Mouse (Mus musculus) cerebellum, adult 9-10 months (tissue): ENCODE data around the gene Apba3.

ENCODE experiments used
- DNase-seq: peaks from one replicate; pipeline ENCODE4 v3.0.0; 2022

The Apba3 gene

GRCm38 (mm10) chr10:81306837-81307682, 40.3 kb downstream of the Apba3 start:
- no peak for DNase-seq

GRCm38 (mm10) chr10:81309571-81309970, 42.8 kb downstream of the Apba3 start:
- peak; percentile 20 for DNase-seq

- DNase-seq, result peak; percentile 32
These were observed 46.8 kb downstream of the Apba3 start for GRCm38 (mm10) chr10:81313581-81313980.

DNA sequence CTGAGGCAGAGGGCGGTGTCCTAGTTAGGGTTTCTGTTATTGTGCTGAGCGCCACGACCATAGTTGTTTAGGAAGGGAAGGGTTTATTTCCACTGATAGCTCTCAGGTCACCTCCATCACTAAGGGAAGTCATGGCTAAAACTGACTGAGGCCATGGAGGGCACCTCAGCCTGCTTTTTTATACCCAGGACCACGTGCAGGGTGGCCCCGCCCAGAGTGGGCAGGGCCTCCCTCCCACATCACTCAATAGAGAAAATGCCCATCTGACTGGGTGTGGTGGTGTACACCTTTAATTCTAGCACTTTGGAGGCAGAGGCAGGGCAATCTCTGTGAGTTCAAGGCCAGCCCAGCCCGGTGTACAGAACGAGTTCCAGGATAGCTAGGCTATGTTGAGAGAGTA, 47.4 kb downstream of the Apba3 start:
- DNase-seq, result peak; percentile 34

- peak; percentile 38 for DNase-seq
These were observed 48.8 kb downstream of the Apba3 start for GRCm38 (mm10) chr10:81315587-81315986.

GRCm38 (mm10) chr10:81316338-81317060, 49.7 kb downstream of the Apba3 start:
- DNase-seq, result peak; percentile 59

- no peak for DNase-seq
These were observed 50.5 kb downstream of the Apba3 start for GRCm38 (mm10) chr10:81317273-81317672.

DNA sequence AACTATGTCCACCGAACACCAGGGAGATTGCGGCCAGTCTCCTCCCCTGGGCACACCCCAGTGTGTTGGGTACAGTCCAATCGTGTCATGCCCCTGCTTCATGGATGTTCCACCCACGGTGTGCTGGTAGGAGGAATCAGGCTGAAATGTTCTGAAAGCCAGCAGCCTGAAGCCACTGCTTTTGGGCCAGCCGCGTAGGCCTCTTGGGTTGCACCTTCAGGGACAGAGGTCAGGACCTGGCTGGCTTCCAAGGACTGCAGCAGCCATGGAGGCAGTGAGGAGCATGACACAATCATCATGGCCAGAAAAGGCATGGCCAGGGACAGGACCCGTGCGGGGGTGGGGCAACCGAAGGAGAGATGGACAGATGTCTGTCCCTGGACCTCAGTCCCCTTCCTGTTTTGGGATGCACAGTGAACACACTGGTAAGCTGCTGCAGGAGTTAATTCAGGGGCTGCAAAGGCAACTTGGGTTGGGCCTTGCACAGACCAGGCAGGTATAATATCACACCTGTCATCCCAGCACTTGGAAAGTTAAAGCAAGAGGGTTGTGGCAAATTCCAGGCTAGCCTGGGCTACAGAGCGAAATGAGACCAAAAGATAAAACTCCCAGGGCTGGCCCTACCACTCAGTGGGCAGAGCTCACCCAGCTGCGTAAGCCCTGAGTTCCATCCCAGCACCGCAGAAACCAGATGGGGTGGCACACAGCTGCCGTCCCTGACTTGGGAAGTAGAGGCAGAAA, 52.0 kb downstream of the Apba3 start:
- peak; percentile 73 for DNase-seq

DNA sequence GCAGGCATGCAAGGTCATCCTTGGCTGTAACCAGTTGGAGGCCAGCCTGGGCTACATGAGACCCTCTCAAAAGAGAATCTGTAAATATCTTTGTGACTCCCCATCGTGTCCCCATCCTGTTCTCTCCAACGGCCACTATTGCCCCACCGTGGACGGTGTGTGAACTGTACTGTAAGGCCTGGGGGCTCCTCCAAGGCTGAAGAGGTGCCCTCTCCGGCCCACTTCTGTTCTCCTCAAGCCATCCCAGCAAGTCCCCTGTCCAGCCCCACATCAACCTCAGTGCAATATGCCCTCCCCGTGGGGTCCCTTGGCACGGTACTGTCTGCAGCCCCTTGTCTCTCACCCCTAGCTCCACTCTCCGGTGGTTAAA, 52.6 kb downstream of the Apba3 start:
- DNase-seq, result no peak

GRCm38 (mm10) chr10:81319741-81320549, 53.2 kb downstream of the Apba3 start:
- DNase-seq, result no peak

- peak; percentile 100 for DNase-seq
These were observed 54.0 kb downstream of the Apba3 start, which contains the start of gene Cactin for GRCm38 (mm10) chr10:81320550-81321347. Gene Cactin, plus strand, starts transcription at chr10:81321103.

GRCm38 (mm10) chr10:81321436-81321835, 54.7 kb downstream of the Apba3 start:
- DNase-seq, result peak; percentile 69

- peak; percentile 69 for DNase-seq
These were observed 55.7 kb downstream of the Apba3 start for GRCm38 (mm10) chr10:81322444-81322843.
